Comparison of ENCODE assay signal across 8 mouse cellular contexts in genomic region chr13:112160173-112160641, GRCm38 (mm10).
DNase-seq lines count a peak whose midpoint lies in the region; ATAC-seq lines count a peak whose summit lies in the region.

No protein-coding gene starts in this region.

- no peaks in the 10 kb centered on the region for H3K36me3 ChIP-seq in kidney, embryonic 15.5 days
- H3K36me3 ChIP-seq in embryonic facial prominence, embryonic 14.5 days (ENCODE audit: control insufficient read depth, insufficient read depth, low read length): no peaks in the 10 kb centered on the region
- no peaks in the 10 kb centered on the region for H3K36me3 ChIP-seq in heart, embryonic 11.5 days (ENCODE audit: control insufficient read depth, insufficient read depth, low read length)
- H3K36me3 ChIP-seq in midbrain, embryonic 15.5 days (replicated peaks): no peaks in the 10 kb centered on the region
- H3K36me3 ChIP-seq in kidney, embryonic 16.5 days (ENCODE audit: insufficient read depth, low read length): no peaks in the 10 kb centered on the region

- H3K27ac ChIP-seq in kidney, embryonic 15.5 days: peak overlapping the region; percentile 47; the same call in 1 of the 2 replicates
- peak overlapping the region; percentile 72 for H3K27ac ChIP-seq in embryonic facial prominence, embryonic 14.5 days (replicated peaks; ENCODE audit: low read depth, low read length)
- peak overlapping the region; percentile 46; the same call in 1 of the 2 replicates for H3K27ac ChIP-seq in heart, embryonic 11.5 days (ENCODE audit: low read depth, low read length)
- H3K27ac ChIP-seq in midbrain, embryonic 15.5 days: 0 out of 2 replicates have a peak overlapping the region, but pooled peaks have one; percentile 23
- H3K27ac ChIP-seq in kidney, embryonic 16.5 days (ENCODE audit: low read length): no peak overlapping the region

- H3K9me3 ChIP-seq in kidney, embryonic 15.5 days (replicated peaks): no peaks in the 10 kb centered on the region
- peaks cover 7% of the 10 kb centered on the region; the same call in 1 of the 2 replicates for H3K9me3 ChIP-seq in embryonic facial prominence, embryonic 14.5 days (ENCODE audit: control insufficient read depth, low read length)
- no peaks in the 10 kb centered on the region for H3K9me3 ChIP-seq in heart, embryonic 11.5 days (replicated peaks; ENCODE audit: control insufficient read depth, low read length)
- no peaks in the 10 kb centered on the region for H3K9me3 ChIP-seq in midbrain, embryonic 15.5 days
- H3K9me3 ChIP-seq in kidney, embryonic 16.5 days (ENCODE audit: low read length): peaks cover 4% of the 10 kb centered on the region; the same call in 1 of the 2 replicates

- H3K27me3 ChIP-seq in kidney, embryonic 15.5 days: no peaks in the 10 kb centered on the region
- H3K27me3 ChIP-seq in embryonic facial prominence, embryonic 14.5 days (replicated peaks; ENCODE audit: control insufficient read depth, insufficient read depth, low read length): no peaks in the 10 kb centered on the region
- H3K27me3 ChIP-seq in heart, embryonic 11.5 days (ENCODE audit: control insufficient read depth, insufficient read depth, low read length): no peaks in the 10 kb centered on the region
- no peaks in the 10 kb centered on the region for H3K27me3 ChIP-seq in midbrain, embryonic 15.5 days (replicated peaks)
- H3K27me3 ChIP-seq in kidney, embryonic 16.5 days (ENCODE audit: insufficient read depth, low read length): no peaks in the 10 kb centered on the region

- H3K9ac ChIP-seq in kidney, embryonic 15.5 days: no peak overlapping the region
- no peak overlapping the region for H3K9ac ChIP-seq in embryonic facial prominence, embryonic 14.5 days (ENCODE audit: low read depth, low read length)
- H3K9ac ChIP-seq in heart, embryonic 11.5 days (ENCODE audit: low read depth, low read length): no peak overlapping the region
- H3K9ac ChIP-seq in midbrain, embryonic 15.5 days: no peak overlapping the region
- H3K9ac ChIP-seq in kidney, embryonic 16.5 days (replicated peaks; ENCODE audit: low read length): no peak overlapping the region

- ATAC-seq in kidney, embryonic 15.5 days (replicated peaks; ENCODE audit: low FRiP score): no peak
- ATAC-seq in embryonic facial prominence, embryonic 14.5 days (ENCODE audit: low read depth): peak; percentile 87
- ATAC-seq in heart, embryonic 11.5 days (replicated peaks; ENCODE audit: insufficient number of reproducible peaks, low FRiP score, low TSS enrichment): no peak
- peak; percentile 83 for ATAC-seq in midbrain, embryonic 15.5 days (replicated peaks)
- no peak for ATAC-seq in megakaryocyte progenitor cell, adult 5-6 weeks (replicated peaks; ENCODE audit: poor library complexity)
- ATAC-seq in kidney, embryonic 16.5 days (ENCODE audit: low FRiP score, low TSS enrichment): no peak

- no peak for DNase-seq in kidney, adult 9 months
- peak; percentile 88 for DNase-seq in embryonic facial prominence, embryonic 14.5 days (ENCODE audit: low spot score)
- no peak for DNase-seq in natural killer cell, adult 2 months (ENCODE audit: low spot score in 2 of 2)

- H3K4me2 ChIP-seq in kidney, embryonic 15.5 days: no peak overlapping the region
- no peak overlapping the region for H3K4me2 ChIP-seq in embryonic facial prominence, embryonic 14.5 days (ENCODE audit: low read depth, low read length)
- no peak overlapping the region for H3K4me2 ChIP-seq in heart, embryonic 11.5 days
- no peak overlapping the region for H3K4me2 ChIP-seq in midbrain, embryonic 15.5 days
- H3K4me2 ChIP-seq in kidney, embryonic 16.5 days (replicated peaks; ENCODE audit: low read depth, low read length): no peak overlapping the region

- H3K4me1 ChIP-seq in kidney, embryonic 15.5 days: peaks cover 11% of the 10 kb centered on the region
- H3K4me1 ChIP-seq in embryonic facial prominence, embryonic 14.5 days (ENCODE audit: control insufficient read depth, insufficient read depth, low read length): peaks cover 22% of the 10 kb centered on the region
- peaks cover 13% of the 10 kb centered on the region for H3K4me1 ChIP-seq in heart, embryonic 11.5 days (ENCODE audit: control insufficient read depth, insufficient read depth, low read length)
- peaks cover 12% of the 10 kb centered on the region; the same call in 1 of the 2 replicates for H3K4me1 ChIP-seq in midbrain, embryonic 15.5 days
- 0 out of 2 replicates have a peak, but pooled peaks cover 5% of the 10 kb centered on the region for H3K4me1 ChIP-seq in kidney, embryonic 16.5 days (ENCODE audit: insufficient read depth, low read length)

- H3K4me3 ChIP-seq in kidney, embryonic 15.5 days (replicated peaks): no peak overlapping the region
- H3K4me3 ChIP-seq in embryonic facial prominence, embryonic 14.5 days (ENCODE audit: low read depth, low read length): no peak overlapping the region
- no peak overlapping the region for H3K4me3 ChIP-seq in heart, embryonic 11.5 days (ENCODE audit: low read depth, low read length)
- no peak overlapping the region for H3K4me3 ChIP-seq in midbrain, embryonic 15.5 days
- no peak overlapping the region for H3K4me3 ChIP-seq in kidney, embryonic 16.5 days (ENCODE audit: low read length)

- WGBS in kidney, embryonic 15.5 days: 69% methylated on average over 2 of the region's 2 CpGs
- 23% methylated on average over 2 of the region's 2 CpGs for WGBS in embryonic facial prominence, embryonic 14.5 days
- 56% methylated on average over 2 of the region's 2 CpGs for WGBS in heart, embryonic 11.5 days (ENCODE audit: insufficient replicate concordance)
- 37% methylated on average over 2 of the region's 2 CpGs for WGBS in midbrain, embryonic 15.5 days
- WGBS in kidney, embryonic 16.5 days: 59% methylated on average over 2 of the region's 2 CpGs

Comparison
In these comparisons a context has a peak if more than half of its experiments do, and no peak if none do; other contexts are left out.
1. ATAC-seq: peak in embryonic facial prominence, embryonic 14.5 days (single experiment) and midbrain, embryonic 15.5 days (single experiment); none in kidney, embryonic 15.5 days (single experiment), heart, embryonic 11.5 days (single experiment), megakaryocyte progenitor cell, adult 5-6 weeks (single experiment) and kidney, embryonic 16.5 days (single experiment).